Mouse (Mus musculus) gastrocnemius, adult 8-10 months (tissue): ENCODE data around the gene Nckap5l. TPM values are rescaled to one million over a fixed set of nuclear protein-coding genes. Genes with fewer than 3 reads are reported as not detected.
"Not testable (repeated sequence)": the region's sequence is repeated elsewhere in the genome, so short reads cannot be mapped to it uniquely, and the experiment has no call there.

ENCODE experiments used
- DNase-seq, 2 experiments: peaks; one replicate each; pipeline ENCODE4 v3.0.0; 2022; ENCODE audit warnings: low spot score in 2 of 2
- total RNA-seq, 4 experiments: library from RNA; stranded (reverse); gene quantifications; 2 replicates each; pipeline ENCODE4 v1.2.4; 2022

The Nckap5l gene
- total RNA-seq, 4 experiments from 2014 or later, result 1.5 to 2.2 (median 1.7) TPM

GRCm38 (mm10) chr15:99396875-99397274 lies 60.7 kb downstream of the Nckap5l start:
- no peak for DNase-seq

- no peak for DNase-seq
These were observed 61.1 kb downstream of the Nckap5l start for GRCm38 (mm10) chr15:99396462-99396861.

- DNase-seq, result no peak
These were observed 63.9 kb downstream of the Nckap5l start for GRCm38 (mm10) chr15:99393386-99394252.

- DNase-seq, result peak; percentile 99 to 100
These were observed 64.8 kb downstream of the Nckap5l start, which contains the start of gene Tmbim6 for GRCm38 (mm10) chr15:99392486-99393385. Gene Tmbim6 (plus strand): TSS chr15:99392882.

- no peak for DNase-seq
These were observed 65.6 kb downstream of the Nckap5l start for GRCm38 (mm10) chr15:99391975-99392374.

GRCm38 (mm10) chr15:99390472-99391401 lies 66.8 kb downstream of the Nckap5l start:
- no peak for DNase-seq

GRCm38 (mm10) chr15:99387976-99388375 lies 69.6 kb downstream of the Nckap5l start:
- no peak for DNase-seq

- DNase-seq, result no peak
These were observed 70.8 kb downstream of the Nckap5l start for GRCm38 (mm10) chr15:99386796-99387195.

GRCm38 (mm10) chr15:99386110-99386509 lies 71.4 kb downstream of the Nckap5l start:
- DNase-seq, result not testable (repeated sequence)

GRCm38 (mm10) chr15:99384071-99384470 lies 73.5 kb downstream of the Nckap5l start:
- DNase-seq, result no peak

GRCm38 (mm10) chr15:99382893-99383292 lies 74.7 kb downstream of the Nckap5l start:
- DNase-seq, result no peak

- no peak for DNase-seq
These were observed 81.3 kb downstream of the Nckap5l start for GRCm38 (mm10) chr15:99376240-99376639.

- DNase-seq, result no peak
These were observed 82.0 kb downstream of the Nckap5l start for GRCm38 (mm10) chr15:99375581-99375980.

- DNase-seq, result no peak
These were observed 82.5 kb downstream of the Nckap5l start for GRCm38 (mm10) chr15:99375036-99375435.

GRCm38 (mm10) chr15:99372761-99373160 lies 84.8 kb downstream of the Nckap5l start:
- DNase-seq, result no peak

Other genes starting within 250 kb of the Nckap5l start
- gene Kcnh3, start 232.9 kb downstream of the Nckap5l start, total RNA-seq, result not detected
- 10 to 100 TPM; 18.8 to 34.0 (median 26.1) TPM for gene Mcrs1, start 205.8 kb downstream of the Nckap5l start, total RNA-seq
- 10 to 100 TPM; 22.5 to 28.5 (median 25.7) TPM for gene Prpf40b, start 162.7 kb downstream of the Nckap5l start, total RNA-seq
- gene Fam186b, start 161.9 kb downstream of the Nckap5l start, total RNA-seq, result not detected
- gene Fmnl3, start 87.3 kb downstream of the Nckap5l start, total RNA-seq, result 1 to 10 TPM; 3.3 to 5.4 (median 3.9) TPM
- gene Tmbim6, start 64.9 kb downstream of the Nckap5l start, total RNA-seq, result 100 to 1,000 TPM; 194 to 210 (median 203) TPM
- 1 to 10 TPM; 3.6 to 6.2 (median 4.5) TPM for gene Bcdin3d, start 17.0 kb upstream of the Nckap5l start, total RNA-seq
- gene Faim2, start 70.4 kb upstream of the Nckap5l start, total RNA-seq, result under 1 TPM in 3 of 4 experiments, not detected in 1; 0.13 to 0.21 (median 0.15) TPM
- not detected for gene Aqp2, start 121.3 kb upstream of the Nckap5l start, total RNA-seq
- gene Aqp5, start 133.0 kb upstream of the Nckap5l start, total RNA-seq, result not detected
- gene Aqp6, start 143.7 kb upstream of the Nckap5l start, total RNA-seq, result not detected
- 1 to 10 TPM in 2 of 4 experiments, under 1 TPM in 2; 0.31 to 2.4 (median 1.1) TPM for gene Racgap1, start 193.9 kb upstream of the Nckap5l start, total RNA-seq
- not detected for gene Asic1, start 212.6 kb upstream of the Nckap5l start, total RNA-seq
- gene Smarcd1, start 244.4 kb upstream of the Nckap5l start, total RNA-seq, result 1 to 10 TPM; 4.8 to 9.4 (median 7.2) TPM
- 1 to 10 TPM in 1 of 4 experiments, not detected in 3; 1.3 TPM for gene Gm17349, start 247.7 kb upstream of the Nckap5l start, total RNA-seq